Mouse (Mus musculus): ENCODE data around the gene Dixdc1. TPM values are rescaled to one million over a fixed set of nuclear protein-coding genes. Genes with fewer than 3 reads are reported as not detected.
A peak's percentile ranks its signal among the peaks of the same experiment; 100 is the strongest.

Gene Dixdc1
- total RNA-seq, 4 experiments from 2014 or later, result 9.5 to 13.6 (median 11.7) TPM

GRCm38 (mm10) chr9:50698418-50699409 is 40.6 kb downstream of the Dixdc1 start:
- no peak for DNase-seq

- DNase-seq, result peak; percentile 63
These were observed 41.6 kb downstream of the Dixdc1 start for GRCm38 (mm10) chr9:50697706-50698041.

DNA sequence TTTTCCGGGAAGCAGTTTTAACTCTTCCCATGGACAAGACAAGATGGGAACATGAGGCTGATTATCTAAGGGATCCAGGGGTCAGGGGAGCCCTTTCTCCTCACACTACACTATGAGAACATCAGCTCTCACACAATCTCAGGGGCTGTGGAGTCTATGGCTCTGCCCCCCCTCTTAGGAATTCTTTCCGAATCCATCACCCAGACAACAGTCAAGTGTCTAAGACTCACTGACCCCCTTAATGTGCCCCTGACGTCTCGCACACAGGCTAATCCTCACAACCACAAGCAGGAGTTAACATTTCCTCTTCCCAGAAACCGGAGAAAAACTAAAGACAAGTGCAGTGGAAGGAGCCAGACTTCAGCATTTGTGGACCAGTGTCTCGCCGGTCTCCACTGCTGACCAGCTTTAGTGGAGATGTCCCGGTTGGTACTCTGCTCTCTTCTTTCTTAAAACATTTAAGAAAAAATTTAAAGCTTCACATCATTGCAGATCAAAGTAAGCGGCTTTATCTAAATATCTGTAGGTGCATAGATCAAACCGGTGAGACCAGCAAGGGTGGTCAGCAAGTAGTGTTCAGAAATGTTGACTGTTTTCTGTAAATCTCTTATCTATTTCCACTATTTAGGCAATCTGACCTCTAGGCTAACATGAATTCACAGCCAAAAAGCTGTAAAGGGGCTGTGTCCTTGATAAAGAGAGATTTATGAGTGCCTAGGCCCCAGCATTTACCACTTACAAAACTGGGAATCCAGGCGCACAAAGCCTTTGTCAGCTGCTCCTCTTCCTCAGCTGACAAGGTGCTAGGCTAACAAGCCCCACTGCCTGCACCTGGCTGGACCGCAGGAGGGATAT is 42.2 kb downstream of the Dixdc1 start:
- no peak for DNase-seq

DNA sequence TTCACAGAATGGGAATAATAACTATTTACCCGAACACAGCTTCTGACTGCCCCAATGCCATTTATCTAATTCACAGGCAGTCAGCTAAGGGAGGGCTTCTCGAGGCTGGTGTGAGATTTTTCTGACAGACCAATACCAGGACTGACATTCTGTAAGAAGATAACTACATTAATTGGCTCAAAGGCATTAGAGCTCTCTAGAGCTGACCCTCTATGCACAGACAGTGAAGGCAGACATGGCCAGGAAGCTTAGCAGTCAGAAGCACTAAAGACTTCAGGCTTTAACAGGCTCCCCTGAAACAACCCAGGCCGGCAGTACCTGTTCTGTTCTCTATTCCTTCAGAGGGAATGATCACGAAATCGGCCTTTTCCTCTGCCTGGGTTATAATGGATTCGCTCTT is 44.2 kb downstream of the Dixdc1 start:
- DNase-seq, result no peak

DNA sequence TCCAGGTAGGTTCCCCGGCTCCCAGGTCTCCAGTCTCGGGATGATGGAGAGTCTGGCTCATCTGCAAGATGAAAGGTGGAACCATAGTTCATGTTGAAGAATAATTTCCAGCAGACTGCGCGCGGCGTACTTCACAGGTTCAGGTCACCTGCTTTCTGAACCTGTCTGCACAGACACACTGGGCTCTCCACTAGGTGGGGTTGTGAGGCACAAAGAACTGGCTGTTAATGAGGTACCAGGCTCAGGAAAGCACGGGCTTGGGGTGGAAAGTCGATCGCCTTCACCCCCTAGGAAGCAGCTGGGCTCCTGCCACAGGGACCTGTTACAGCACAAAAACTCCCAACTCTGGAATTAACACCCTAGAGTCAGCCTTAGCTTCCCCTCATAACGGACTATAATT is 45.7 kb downstream of the Dixdc1 start:
- no peak for DNase-seq

DNA sequence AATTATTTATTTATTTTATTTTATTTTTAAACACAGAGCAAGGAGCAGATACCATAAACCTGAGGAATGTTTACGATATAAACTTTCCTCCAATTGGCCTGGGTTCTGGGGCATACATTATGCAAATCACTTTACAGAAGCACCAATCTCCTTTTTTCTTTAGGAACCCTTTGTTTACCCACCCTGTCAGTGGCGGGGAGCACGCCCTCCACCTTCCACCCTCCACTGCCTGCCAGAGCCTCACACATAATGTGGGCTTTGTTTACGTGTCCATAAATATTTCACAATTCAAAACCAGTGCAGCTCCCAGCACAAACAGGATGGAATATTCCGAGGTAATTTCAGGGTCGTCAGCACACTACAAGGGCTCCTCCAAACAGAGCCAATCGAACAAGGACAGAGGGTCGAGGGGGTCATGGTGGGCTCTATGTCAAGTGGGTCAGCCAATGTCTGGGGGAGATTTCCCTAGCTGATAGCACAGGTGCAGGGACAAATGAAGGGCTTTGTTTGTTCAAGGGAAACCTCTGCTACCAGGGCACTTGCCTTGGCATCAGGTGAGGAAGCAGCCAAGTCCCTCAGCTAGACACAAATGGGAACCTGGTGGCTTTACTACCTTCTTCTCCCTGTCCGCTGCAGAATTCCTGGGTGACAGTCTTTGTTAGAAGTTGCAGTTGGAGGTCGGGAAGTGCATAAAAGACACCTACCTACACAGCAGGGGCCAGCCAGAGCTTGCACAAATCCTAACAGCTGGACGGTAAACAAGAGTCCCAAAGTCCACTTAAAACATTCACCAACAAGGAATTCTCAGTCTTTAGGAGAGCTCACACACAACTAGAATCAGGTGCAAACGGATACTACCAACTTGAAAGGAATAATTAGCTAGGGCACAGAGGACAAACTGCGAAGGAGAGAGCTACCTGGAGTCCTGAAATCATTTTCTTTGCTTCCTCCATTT is 46.4 kb downstream of the Dixdc1 start:
- no peak for DNase-seq

DNA sequence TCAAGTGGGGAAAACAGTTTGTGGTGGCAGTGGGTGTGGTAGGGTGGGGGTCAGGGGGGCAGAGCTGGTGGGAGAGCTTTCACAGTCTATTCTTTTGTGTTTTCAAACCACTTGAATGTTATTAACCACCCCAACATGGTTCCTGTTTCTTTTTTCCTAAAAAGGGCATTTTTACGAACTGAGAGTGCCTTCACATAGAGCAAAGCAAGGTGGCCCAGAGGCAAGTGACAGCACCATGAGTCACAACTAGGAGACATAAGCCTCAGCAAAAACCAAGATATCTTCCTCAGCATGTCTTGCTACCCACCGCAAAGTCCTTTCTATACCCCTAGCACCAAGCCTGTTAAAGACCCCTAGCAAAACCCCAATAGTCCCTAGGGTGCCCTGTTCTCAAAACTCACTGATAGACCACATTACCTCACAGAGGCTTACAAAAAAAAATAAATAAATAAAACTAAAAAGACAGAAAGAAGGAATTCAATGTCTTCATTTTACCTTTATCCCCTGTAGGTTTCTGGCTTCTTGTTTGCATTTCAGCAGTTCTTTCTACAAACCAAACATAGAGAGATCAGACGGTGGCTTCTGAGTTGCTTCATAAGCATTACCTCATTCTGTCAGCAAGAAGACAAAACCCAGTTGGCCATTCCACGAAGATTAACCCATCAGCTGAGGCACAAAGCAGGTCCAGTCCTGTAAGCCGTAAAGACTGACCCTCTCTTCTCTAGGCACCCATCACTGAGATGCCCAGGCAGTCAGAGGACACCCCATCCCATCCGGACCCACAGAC is 52.3 kb downstream of the Dixdc1 start:
- no peak for DNase-seq

GRCm38 (mm10) chr9:50681727-50682126 is 57.6 kb downstream of the Dixdc1 start:
- DNase-seq, result no peak

DNA sequence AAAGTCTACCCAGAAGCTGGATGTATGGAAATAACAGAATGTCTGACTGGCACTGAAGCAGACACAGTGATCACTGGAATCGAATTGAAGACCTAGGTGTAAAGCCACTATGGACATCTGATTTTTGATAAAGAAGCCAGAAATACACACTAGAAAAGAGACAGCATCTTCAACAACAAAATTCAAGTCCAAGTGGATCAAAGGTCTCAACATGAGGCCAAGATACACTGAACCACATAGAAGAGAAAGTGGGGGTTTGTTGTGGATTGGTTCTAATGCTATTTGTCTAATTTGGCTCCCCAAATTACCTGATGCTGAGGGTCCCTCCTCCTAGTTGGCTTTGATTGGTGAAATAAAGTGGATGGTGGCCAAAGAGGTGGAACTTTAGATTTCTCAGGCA is 59.9 kb downstream of the Dixdc1 start:
- no peak for DNase-seq

- no peak for DNase-seq
These were observed 64.5 kb downstream of the Dixdc1 start for GRCm38 (mm10) chr9:50674771-50675170.

DNA sequence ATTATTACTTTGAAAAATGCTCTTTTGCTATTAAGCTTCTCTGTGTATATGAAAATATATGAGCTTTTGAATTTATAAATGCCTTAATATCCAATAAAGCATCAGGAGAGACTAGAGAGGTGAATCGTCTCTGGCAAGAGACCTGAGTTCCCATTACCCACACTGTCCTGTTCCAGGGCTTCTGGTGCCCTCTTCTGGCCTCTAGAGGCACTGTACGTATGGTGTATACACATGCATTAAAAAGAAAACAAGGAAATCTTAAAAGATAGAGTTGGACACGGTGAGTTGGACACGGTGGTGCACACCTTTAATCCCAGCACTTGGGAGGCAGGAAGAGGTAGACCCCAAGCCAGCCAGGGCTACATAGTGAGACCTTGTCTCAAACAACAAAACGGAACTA is 68.6 kb downstream of the Dixdc1 start:
- DNase-seq, result peak; percentile 37

GRCm38 (mm10) chr9:50667579-50668498 is 71.5 kb downstream of the Dixdc1 start:
- DNase-seq, result no peak

DNA sequence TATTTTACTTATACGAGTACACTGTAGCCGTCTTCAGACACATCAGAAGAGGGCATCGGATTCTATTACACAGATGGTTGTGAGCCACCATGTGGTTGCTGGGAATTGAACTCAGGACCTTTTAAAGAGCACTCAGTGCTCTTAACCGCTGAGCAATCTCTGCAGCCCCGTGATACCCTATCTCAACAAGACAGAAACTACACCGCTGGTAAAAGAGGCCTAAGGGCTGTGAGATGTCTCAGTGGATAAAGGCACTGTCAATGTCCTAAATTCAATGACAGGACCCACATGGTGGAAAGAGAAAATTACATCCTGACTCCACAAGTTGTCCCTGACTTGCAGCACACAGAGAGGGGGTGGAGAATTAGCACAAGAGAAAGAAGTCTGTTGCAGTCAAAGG is 72.9 kb downstream of the Dixdc1 start:
- no peak for DNase-seq

DNA sequence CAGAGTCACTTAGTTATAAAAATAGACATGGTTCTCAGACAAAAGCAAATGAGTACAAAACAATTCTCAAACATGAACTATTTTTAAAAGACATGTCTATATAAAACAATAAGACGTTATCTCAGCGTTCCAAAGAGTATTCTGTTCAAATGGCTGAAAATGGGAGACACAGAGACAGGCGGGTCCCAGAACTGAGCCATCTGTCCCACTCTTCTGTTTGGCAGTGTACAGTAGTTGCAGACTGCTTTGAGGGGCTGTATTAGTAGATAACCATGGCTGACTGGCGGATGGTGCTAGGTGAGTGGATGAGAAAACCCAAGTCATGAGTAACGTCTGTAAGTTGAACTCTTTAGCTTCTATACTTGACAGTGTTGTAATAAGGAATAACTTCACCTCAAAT is 74.5 kb downstream of the Dixdc1 start:
- DNase-seq, result no peak

GRCm38 (mm10) chr9:50660431-50660830 is 78.9 kb downstream of the Dixdc1 start:
- peak; percentile 40 for DNase-seq

DNA sequence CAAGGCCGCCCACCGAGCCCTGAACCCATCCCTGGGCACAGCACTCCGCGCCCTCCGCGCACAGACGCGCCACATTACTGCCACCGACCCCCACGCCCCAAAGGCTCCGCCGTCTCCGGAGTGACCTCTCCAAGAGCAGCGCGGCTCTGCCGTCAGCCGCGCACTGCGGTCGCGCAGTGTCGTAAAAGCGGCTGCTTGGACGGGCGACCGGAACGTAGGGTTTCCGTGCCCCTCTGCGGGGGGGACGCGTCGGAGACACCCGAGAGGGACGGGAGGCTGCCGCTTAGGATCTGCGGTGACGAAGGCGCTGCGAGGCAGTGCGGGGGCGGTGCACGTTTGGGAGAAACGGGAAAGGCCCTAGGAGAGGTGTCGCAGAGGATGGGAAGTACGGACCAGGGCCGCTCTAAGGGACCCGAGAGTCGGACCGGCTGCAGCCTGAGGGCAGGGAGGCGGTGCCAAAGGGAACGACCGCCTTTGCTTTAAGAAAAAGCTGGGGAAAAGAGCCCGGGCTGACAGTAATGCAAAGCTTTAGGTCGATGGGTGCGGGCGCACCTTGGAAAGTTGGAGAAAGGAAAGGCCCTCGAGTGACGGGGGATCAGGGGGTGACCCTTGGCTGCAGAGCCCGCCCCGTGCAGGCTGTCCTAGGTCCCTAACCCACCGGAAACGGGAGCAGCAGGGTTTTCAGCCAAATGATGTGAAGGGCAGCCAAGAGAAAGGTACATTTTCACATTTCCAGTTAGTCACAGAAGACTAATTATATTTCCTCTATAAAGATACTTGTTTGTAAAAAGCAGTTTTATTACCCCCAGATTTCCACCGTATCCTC is 79.7 kb downstream of the Dixdc1 start, which contains the start of gene Dlat:
TSS of gene Dlat (minus strand) at position 389 of the 826 bp plus-strand sequence.
- DNase-seq, result peak; percentile 85

GRCm38 (mm10) chr9:50658941-50659388 is 80.4 kb downstream of the Dixdc1 start:
- no peak for DNase-seq

GRCm38 (mm10) chr9:50658391-50658790 is 80.9 kb downstream of the Dixdc1 start:
- DNase-seq, result no peak

DNA sequence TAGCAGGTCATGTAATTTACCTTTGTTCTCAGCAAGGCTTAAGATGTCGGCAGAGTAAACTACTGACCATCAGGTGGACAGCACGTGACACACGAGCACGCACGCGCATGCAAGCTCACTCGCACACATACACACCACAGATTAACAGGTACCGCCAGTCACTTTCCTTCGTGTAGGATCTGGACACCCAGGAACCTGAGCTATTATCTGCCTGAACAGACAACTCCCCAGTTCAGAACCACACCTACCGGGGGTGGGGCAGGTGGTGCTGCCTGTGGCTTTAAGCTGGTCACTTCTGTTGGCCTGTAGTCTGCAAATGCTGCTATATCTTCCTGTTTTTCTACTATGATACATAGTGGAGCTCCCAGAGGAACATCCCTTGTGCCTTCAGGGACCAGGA is 88.8 kb downstream of the Dixdc1 start:
- no peak for DNase-seq
